Mouse (Mus musculus): ENCODE results near the gene Zbtb16. TPM values are rescaled to one million over a fixed set of nuclear protein-coding genes. Genes with fewer than 3 reads are reported as not detected.

The Zbtb16 gene
- total RNA-seq (2021) = 100 to 1,000 TPM; 144 to 166 TPM
- long read RNA-seq, experiment 1, full-length matches to known transcripts = 3 of 10 reads
- long read RNA-seq, experiment 1, partial matches to known transcripts = 1 of 10 reads
- long read RNA-seq, experiment 1, other reads (novel, unspliced or antisense) = 6 of 10 reads
- long read RNA-seq, experiment 2, partial matches to known transcripts = 0 of 4 reads
- long read RNA-seq, experiment 2, other reads (novel, unspliced or antisense) = 4 of 4 reads

DNA sequence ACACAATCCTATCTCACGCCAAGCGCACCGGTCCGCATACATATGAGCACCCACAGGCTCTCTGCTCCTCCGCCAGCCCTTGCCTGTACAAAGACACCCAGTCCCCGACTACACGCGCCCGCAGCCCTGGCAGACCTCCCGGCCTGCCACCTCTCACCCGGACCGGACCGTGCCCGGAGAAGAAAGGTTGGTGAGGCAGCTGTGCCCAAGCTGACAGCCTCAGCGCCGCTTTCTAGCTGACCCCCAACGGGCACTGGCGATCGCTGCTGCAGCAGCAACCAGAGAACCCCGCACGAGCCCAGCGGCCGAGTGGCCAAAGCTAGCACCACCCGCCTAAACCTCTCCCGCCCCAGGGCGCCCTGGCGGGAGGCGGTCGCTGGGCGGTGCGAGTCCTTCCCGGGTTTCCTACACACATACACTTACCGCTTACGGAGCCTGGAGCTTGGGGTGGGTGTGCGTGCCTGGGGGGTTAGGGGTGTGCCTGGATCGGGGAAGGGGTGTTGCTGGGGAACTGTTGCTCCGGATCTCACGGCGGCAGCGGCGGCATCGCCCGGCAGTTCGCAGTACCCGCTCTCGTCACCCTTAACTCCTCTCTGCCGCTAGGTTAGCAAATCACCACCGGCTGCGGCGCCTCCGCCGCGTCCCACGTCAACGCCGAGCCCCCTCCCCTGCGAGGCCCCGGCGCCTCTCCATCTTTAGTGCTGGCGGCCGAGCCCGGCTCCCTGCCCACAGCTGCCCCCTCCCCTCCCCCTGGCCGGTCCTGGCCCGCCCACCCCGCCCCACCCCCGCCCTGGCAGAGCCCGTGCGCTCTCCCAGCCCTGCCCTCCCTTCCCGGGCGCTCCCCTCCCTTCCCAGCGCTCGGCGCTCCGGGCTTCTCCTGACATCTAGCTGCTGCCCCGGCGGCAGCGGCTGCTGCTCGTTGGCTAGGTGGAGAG, at the start of gene Zbtb16:
Zbtb16 (minus strand) TSS at position 592 of the 935 bp plus-strand sequence.
- intact Hi-C loops (cut with DNase I) = loop anchor here (1.0 to 5.0 kb wide), 3 partner anchors 21 to 114 kb away; no protein-coding TSS in a partner anchor
- peak; percentile 88 to 93 for DNase-seq

DNA sequence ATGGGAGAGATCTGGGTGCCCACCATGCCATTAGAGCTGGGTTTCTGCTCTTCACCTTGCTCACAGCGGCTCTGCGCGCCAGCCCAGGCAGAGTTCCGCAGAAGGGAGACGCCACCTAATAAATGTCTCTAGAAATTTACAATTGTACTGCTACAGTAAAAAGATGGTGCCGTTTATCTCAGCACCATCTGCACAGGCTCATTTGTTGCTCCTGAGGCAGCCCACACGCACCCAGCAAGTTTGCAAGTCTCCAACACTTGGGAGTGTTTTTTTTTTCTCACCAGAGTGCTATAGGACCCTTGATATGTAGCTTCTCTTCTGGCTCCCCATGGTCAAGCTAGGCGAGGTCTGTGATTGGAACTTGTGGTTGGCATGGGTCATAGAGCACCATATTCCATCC, 36.9 kb upstream of the Zbtb16 start:
- intact Hi-C loops (cut with DNase I) = no loop called here

DNA sequence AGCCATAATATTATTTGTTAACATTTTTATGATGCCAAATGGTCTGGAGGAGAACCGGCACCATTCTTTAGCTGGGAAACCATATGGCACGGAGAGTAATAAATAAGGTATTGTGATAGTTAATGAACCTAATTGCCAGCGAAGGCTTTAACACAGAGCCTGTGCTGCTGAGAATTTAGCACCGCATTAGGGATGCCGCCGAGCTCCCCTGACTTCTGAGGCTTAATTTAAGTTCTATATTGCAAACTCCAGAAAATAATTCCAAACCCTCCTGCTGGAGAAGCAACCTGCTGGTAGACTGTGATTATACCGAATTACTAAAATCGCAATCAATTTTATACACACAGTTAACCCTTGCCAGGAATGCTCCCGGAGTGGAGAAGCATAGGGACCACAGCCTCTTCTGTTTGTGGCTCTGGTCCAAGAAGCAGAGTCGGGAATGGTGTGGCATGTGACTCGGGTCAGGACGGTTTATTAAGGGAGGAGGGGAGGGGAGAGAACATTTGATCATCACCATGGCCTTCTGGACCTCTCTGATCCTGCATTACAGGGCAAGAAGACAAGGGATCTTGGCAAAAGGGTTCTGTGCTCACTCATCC, 30.6 kb upstream of the Zbtb16 start:
- DNase-seq = peak in 1 of 2 experiments; percentile 7
- intact Hi-C loops (cut with DNase I) = loop anchor here (10.0 kb wide), 3 partner anchors 108 to 1128 kb away; partner anchors contain the start of genes Gm5617 and Rbm7

More for the DNA sequence above, 36.9 kb upstream of the Zbtb16 start:
- no peak for DNase-seq

DNA sequence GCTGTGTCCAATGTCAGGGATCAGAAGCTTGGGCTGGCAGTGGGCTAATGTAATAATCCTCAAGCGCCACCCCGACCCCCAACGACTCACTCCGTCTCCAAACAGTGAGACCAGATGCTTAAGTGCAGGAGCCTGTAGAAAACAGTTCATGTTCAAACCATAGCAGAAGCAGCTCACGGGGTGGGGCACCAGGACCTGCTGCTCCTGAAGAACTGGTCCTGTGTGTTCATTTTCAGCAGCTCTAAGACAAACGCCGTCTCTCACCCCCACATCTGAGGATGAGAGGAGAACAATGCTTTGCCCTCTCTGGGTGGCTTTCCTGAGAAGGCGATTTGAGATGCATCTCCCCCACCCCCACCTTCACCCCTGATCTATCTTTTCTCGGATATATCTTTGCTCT, 29.2 kb upstream of the Zbtb16 start:
- no peak for DNase-seq
- intact Hi-C loops (cut with DNase I) = loop anchor here (10.0 kb wide), 3 partner anchors 110 to 1130 kb away; partner anchors contain the start of genes Gm5617 and Rbm7

DNA sequence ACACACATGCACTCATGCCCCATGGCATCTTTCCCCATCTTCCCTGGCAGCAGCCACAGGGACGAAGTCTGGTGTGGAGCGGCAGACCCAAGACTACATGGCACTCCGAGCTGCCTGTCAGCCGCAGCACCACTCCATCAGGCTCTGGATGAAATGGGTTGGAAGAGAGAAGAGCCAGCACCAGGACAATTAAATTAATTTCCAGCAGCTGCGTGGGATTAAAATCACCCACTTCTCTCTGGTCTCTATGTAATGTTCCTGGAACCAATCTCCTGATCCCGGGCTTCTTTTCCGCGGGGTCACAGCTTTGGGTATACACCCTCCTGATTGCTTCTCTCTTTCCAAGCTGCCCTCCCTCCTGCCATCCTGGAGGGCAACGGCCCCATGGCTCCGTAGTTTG, 25.5 kb upstream of the Zbtb16 start:
- DNase-seq = no peak
- intact Hi-C loops (cut with DNase I) = loop anchor here (2.0 to 10.0 kb wide), 5 partner anchors 33 to 1133 kb away; partner anchors contain the start of genes Gm5617 and Rbm7

DNA sequence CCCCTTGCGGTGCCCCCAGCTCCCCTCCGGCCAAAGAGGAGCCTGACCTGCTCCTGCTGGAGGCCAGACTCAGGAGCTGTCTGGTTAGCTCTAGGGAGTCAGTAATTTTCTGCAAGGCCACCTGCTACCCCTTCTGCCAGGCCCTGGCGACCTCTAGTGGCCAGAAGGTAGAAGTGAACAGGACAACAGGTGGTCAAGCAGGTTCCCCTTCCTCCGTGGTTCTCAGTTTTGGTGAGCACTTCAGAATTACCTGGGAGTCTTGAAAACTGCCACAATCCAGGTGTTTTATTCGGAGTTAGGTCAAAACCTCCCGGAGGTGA, 24.5 kb upstream of the Zbtb16 start:
- intact Hi-C loops (cut with DNase I) = loop anchor here (1.0 to 10.0 kb wide), 6 partner anchors 34 to 1134 kb away; partner anchors contain the start of genes Gm5617 and Rbm7

DNA sequence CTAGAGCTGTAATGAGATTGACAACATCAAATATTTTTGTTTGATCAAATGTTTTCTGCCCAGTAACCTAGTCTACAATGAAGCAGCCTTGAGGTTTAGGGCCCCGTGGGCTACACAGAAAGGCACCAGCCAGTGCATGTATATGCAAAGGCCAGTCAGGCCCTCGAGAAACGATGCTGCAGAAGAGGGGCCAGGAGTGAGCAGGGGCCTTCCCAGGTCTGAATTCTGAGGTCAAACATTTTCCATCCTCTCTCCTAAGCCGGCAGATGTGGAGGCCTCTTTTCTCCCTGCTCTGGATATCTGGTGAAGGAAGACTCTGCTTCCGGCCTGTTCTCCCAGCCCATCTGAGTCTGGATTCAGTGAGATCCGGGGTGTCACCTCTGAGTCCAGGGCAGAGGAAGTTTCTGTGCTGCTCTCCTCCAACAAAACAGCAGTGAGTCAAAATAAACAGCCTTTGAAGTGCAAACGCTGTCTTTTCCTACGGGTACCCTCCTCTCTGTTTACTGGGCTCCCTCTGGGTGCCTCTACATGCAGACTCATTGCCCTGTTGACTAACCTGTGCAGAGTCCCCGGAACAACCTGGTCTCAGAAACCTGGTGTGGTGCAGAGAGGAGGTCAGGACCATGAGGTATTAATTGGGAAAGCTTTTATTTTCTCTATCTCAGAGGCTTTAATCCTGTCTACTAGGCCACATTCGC, 24.0 kb upstream of the Zbtb16 start:
- no peak for DNase-seq
- intact Hi-C loops (cut with DNase I) = loop anchor here (1.0 to 10.0 kb wide), 6 partner anchors 35 to 1135 kb away; partner anchors contain the start of genes Gm5617 and Rbm7

More for the DNA sequence above, 24.5 kb upstream of the Zbtb16 start:
- peak; percentile 75 to 83 for DNase-seq

DNA sequence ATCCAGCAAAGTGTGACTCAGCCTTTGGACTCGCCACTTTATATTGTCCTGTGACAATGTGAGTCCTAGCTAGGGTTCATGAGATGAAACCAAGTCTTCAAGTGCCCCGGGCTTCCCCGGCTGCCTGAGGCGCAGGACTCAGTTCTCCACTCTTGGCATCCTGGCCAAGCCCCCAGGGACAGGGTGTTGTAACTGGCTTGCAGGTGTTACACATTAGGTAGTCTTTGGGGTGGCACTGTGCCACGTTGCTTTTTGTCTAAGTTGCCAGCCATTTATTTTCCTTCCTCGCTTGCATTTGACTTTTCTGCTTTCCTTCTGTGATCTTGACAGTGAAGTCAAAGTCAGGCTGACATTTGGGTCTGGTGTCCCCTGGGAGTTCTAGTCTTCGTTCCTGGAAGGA, 21.9 kb upstream of the Zbtb16 start:
- no peak for DNase-seq
- intact Hi-C loops (cut with DNase I) = loop anchor here (2.0 kb wide), 1 partner anchor 21 kb away; the partner anchor contains the start of gene Zbtb16

DNA sequence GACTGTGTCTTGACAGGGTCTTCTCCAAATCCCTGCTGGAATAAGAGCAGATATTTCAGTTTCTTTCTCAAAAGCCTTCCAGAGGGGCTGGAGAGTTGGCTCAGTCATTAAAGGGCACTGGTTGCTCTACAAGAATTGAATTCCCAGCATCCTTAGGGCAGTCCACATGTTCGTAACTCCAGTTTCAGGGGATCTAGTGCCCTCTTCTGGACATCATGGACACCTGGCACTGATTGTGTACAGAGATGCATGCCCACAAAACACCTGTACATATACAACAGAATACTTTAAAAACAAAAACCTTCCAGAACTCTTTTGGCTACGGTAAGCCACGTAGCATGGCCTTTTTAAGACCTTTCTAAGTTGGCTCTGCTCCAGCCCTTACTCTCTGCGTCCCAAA, 20.2 kb upstream of the Zbtb16 start:
- DNase-seq = no peak
- intact Hi-C loops (cut with DNase I) = loop anchor here (2.0 kb wide), 1 partner anchor 19 kb away; the partner anchor contains the start of gene Zbtb16

DNA sequence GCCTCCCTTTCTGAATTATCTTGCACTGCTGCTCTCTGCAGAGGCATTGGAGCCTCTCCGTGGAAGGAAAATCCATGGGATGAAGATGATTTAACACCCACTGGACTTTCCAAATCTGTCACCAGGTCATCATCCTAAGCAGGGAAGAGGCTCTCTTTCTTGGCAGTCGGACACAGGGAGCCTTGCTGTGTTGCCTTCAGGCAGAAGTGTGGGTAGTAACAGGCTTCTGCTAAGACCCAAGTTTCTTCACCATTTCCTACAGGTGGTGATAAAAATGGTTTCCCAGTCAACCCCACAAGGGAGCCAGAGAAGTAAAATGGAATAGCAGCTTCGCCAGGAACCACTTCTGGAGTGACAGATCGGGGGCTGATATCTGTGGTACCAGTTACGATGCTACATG, 13.5 kb upstream of the Zbtb16 start:
- DNase-seq = no peak
- intact Hi-C loops (cut with DNase I) = no loop called here

DNA sequence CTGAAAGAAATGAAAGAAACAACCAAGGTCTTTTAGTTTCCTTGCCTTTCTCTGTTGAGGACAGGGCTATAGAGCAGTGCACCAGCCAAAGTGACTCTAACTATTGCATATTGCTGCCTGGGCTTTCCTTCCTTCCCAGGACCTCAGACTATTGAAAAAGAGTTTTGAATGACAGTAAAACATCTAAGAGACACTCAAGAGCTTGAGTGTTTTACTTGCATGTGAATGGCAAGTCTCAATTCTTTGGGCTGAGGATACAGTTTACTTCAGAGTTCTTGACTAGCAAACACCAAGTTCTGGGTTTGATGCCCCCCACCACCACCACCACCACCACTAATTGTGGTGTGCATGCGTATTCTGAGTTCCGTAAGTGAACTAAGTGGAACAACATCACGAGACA, 3.5 kb upstream of the Zbtb16 start:
- no peak for DNase-seq
- intact Hi-C loops (cut with DNase I) = loop anchor here (5.0 kb wide), 1 partner anchor 117 kb away; no protein-coding TSS in a partner anchor

DNA sequence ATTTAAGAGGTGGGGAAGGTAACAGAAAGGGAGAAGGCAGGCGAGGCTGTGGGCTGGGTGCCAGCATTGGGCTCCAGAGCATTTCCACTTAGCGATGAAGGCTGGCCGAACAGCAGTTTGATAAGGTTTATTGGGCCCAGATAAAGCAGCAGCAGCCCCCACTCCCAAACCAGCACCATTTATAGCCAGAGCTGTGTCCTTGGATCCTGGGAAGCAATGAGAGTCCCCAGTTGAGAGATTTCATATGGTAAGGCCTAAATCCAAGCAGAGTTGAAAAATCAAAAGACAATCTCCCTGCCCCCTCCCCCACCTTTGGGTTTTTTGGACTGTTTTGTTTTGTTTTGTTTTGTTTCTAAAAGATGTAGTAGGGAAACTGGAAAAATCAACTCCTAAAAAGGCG, 2.3 kb upstream of the Zbtb16 start:
- no peak for DNase-seq
- intact Hi-C loops (cut with DNase I) = loop anchor here (5.0 kb wide), 1 partner anchor 116 kb away; no protein-coding TSS in a partner anchor

DNA sequence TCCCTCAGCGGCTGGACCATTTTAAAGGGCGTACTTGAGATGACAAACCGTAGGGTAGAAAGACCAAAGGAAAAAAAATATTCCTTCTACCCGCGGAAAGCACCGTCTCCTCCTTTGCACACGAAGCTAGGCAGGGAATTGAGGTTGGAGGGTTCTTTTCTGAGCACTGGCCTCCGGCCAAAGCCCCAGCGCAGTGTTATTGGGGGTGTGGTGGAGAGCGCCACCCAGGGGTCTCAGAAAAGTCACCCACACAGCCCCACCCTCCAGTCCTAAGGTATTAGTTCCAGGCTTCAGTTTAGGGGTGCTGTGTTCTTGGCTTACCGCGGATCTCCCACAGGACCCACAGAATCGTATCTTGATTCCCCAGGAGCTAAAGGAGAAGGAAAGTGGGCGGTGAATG, 1.2 kb upstream of the Zbtb16 start:
- DNase-seq = peak; percentile 53 to 65
- intact Hi-C loops (cut with DNase I) = loop anchor here (1.0 to 5.0 kb wide), 3 partner anchors 20 to 189 kb away; no protein-coding TSS in a partner anchor

DNA sequence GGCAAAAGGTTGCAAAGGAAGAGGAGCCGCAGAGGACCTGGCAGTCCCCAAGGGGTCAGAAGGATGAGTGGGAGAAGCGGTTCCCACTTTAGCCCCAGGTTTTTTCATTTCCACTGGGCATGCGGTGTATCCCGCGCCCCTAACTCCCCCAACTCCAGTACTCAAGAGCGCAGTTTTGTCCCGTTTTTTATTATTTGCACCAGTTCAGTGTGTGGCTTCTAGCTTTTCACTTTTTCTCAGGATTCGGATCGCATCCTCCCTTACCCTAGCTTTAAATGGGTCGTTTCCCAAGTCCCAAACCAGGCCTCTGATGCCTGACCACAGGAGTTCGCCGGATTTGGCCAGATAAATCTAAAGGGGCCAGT, 526 bp upstream of the Zbtb16 start:
- intact Hi-C loops (cut with DNase I) = loop anchor here (1.0 to 5.0 kb wide), 3 partner anchors 20 to 114 kb away; no protein-coding TSS in a partner anchor
- no peak for DNase-seq

DNA sequence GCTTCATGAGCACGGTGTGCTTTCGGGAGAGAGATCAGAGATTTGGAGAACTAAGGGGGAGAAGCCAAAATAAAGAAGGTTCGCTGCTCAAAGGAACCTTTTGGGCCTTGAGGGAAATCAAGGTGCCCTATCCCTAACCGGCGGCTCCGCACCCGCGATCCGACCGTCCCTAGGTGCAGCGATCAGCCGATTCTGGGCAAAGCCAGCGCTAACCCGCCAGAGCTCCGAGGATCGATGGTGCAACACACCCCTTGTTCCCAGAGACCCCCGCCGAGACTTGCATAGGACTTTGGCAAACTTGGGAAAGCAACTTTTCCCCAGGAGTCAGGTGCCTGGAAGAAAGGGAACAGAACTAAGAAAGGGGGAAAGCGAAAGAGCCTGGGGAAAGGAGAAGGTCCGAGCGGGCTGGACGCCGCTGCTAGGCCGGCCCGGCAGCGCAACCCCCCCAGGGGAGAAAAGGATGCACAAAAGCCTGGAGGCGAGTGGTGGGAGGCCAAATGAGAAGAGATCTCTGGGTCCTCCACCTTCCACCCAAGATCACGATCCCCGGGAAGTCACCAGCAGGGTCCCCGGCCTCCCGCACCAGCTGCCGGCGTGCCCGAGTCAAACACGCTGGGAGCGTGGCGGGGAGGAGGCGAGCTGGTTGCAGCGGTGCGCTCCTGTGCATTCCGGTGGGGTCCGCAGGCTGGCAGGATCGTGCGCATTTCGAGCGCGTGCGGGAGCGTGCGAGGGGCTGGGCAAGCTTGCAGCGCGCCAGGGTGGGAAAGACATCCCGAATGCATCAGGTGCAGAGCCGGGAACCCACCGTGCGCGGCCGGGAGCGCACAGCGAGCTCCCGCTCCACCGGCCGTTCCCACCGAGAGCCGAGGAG, 1.2 kb downstream of the Zbtb16 start:
- intact Hi-C loops (cut with DNase I) = loop anchor here (5.0 kb wide), 2 partner anchors 47 to 112 kb away; no protein-coding TSS in a partner anchor
- DNase-seq = peak; percentile 56 to 58

DNA sequence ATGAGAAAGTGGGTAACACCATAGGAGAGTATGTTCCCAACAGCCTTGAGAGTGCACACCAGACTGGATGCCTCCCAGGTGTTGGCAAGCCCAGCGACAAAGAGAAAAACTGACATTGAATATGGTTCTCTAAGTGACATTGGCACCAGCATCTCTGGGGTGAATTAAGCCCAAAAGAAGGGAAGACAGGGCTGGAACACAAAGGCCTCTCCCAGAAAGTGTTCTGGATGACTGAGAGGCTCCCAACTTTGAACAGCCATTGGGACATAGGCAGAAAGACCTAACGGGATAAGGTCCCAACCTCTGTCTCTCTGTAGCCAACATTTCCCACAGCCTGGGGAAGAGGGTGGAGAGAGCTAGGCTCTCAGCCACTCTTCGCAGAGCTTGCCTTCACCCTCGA, 2.0 kb downstream of the Zbtb16 start:
- DNase-seq = no peak
- intact Hi-C loops (cut with DNase I) = loop anchor here (5.0 kb wide), 1 partner anchor 47 kb away; no protein-coding TSS in a partner anchor

DNA sequence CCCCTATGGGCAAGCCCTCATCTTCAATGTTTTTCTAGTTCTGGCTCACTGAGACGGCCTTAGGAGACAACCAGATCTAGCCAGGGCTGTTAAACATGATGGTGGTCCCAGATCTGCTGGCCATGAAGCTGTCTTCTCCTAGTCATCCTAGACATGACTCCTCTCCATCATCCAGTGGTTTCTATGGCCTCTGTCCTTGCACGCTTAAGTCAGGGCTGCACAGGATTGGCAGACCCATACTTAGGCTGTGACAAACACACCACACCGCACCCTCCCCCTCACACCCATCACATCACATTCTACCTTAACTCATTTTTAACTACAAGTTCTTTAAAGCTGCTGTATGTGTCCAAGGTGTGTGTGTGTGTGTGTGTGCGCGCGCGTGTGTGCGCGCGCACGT, 2.5 kb downstream of the Zbtb16 start:
- intact Hi-C loops (cut with DNase I) = loop anchor here (5.0 kb wide), 1 partner anchor 46 kb away; no protein-coding TSS in a partner anchor
- no peak for DNase-seq

DNA sequence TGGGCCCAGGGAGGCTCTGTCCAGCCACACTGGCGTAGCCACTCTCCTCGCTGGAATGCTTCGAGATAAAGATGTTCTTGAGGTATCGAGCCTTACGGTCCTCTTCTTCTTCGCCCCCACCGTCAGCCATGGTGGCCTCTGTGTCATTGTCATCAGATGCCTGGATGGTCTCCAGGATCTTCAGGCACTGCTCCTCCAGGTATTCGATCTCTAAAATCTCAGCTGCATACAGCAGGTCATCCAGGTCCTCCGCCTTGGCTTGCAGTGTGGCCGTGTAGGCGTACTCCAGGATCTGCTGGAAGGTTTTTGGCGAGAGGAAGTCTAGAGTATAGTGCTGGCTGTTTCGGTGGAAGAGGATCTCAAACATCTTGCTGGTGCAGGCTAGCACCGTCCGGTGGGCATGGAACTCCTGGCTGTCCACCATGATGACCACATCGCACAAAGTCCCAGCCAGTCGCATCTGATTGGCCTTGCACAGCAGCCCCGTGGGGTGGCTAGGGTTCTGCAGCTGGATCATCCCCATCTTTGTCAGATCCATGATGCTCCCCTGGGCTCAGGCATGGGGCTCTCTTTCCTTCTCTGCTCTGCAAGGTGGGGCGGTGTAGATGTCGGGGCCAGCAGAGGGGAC, 3.4 kb downstream of the Zbtb16 start:
- no peak for DNase-seq
- intact Hi-C loops (cut with DNase I) = loop anchor here (5.0 kb wide), 1 partner anchor 45 kb away; no protein-coding TSS in a partner anchor
